Mouse (Mus musculus): ENCODE measurements at regions not wholly inside any gene's neighbourhood (a gene's known extent, or its start where the extent isn't known, plus 50 kb on each side); places are given as distances from the start of the nearest gene placed in this dataset.

GRCm38 (mm10) chr13:99057696-99058095, 73.3 kb upstream of the 1700024P04Rik start:
- no peak for DNase-seq (ENCODE audit: low read depth, low spot score)

- DNase-seq (ENCODE audit: low read depth, low spot score): no peak
Observed at GRCm38 (mm10) chr13:99057293-99057588, 72.9 kb upstream of the 1700024P04Rik start.

GRCm38 (mm10) chr13:99056432-99057292, 72.3 kb upstream of the 1700024P04Rik start:
- DNase-seq (ENCODE audit: low read depth, low spot score): no peak

GRCm38 (mm10) chr13:99055609-99056321, 71.4 kb upstream of the 1700024P04Rik start:
- no peak for DNase-seq (ENCODE audit: low read depth, low spot score)

- no peak for DNase-seq (ENCODE audit: low read depth, low spot score)
Observed at GRCm38 (mm10) chr13:99052076-99052475, 67.7 kb upstream of the 1700024P04Rik start.

GRCm38 (mm10) chr13:99049699-99050098, 65.3 kb upstream of the 1700024P04Rik start:
- no peak for DNase-seq (ENCODE audit: low read depth, low spot score)

- no peak for DNase-seq (ENCODE audit: low read depth, low spot score)
Observed at GRCm38 (mm10) chr13:99048651-99049100, 64.3 kb upstream of the 1700024P04Rik start.

GRCm38 (mm10) chr13:99047219-99047618, 62.9 kb upstream of the 1700024P04Rik start:
- DNase-seq (ENCODE audit: low read depth, low spot score): no peak

GRCm38 (mm10) chr13:99046737-99047136, 62.4 kb upstream of the 1700024P04Rik start:
- DNase-seq (ENCODE audit: low read depth, low spot score): no peak

- DNase-seq (ENCODE audit: low read depth, low spot score): no peak
Observed at GRCm38 (mm10) chr13:99042086-99042485, 57.7 kb upstream of the 1700024P04Rik start.

GRCm38 (mm10) chr13:99041256-99041655, 56.9 kb upstream of the 1700024P04Rik start:
- DNase-seq (ENCODE audit: low read depth, low spot score): no peak

- DNase-seq (ENCODE audit: low read depth, low spot score): no peak
Observed at GRCm38 (mm10) chr13:99040846-99041245, 56.5 kb upstream of the 1700024P04Rik start.

GRCm38 (mm10) chr13:99040171-99040570, 55.8 kb upstream of the 1700024P04Rik start:
- DNase-seq (ENCODE audit: low read depth, low spot score): no peak

- no peak for DNase-seq (ENCODE audit: low read depth, low spot score)
Observed at GRCm38 (mm10) chr13:99039063-99039385, 54.7 kb upstream of the 1700024P04Rik start.

- DNase-seq (ENCODE audit: low read depth, low spot score): no peak
Observed at GRCm38 (mm10) chr13:99038198-99039062, 54.1 kb upstream of the 1700024P04Rik start.

- DNase-seq (ENCODE audit: low read depth, low spot score): no peak
Observed at GRCm38 (mm10) chr13:99037131-99037530, 52.8 kb upstream of the 1700024P04Rik start.

Measured in c-Kit-negative CD71-positive TER-119-positive erythroid progenitor cells, embryonic 14.5 days (primary cell).